Mouse (Mus musculus) forebrain, embryonic 16.5 days (tissue): ENCODE data around the gene Rab20. TPM values are rescaled to one million over a fixed set of nuclear protein-coding genes. Genes with fewer than 3 reads are reported as not detected.

Source experiments
- ATAC-seq: fragments of 200-750 bp; cut with Nextera tagmentation; 2 replicates; pipeline ENCODE4 v1.8.0; 2017; ENCODE audit warnings: mild to moderate bottlenecking, moderate library complexity
- H3K27ac ChIP-seq: fragments of 300-500 bp; sonication (generic); 2 replicates; pipeline ENCODE4 v1.5.1; 2014; ENCODE audit warnings: low read length, control low read depth
- H3K27me3 ChIP-seq: fragments of 300-500 bp; sonication (generic); replicated peaks from 2 replicates; pipeline ENCODE4 v1.6.1; 2014; ENCODE audit warnings: low read length; ENCODE audit not compliant: control insufficient read depth, insufficient read depth
- H3K36me3 ChIP-seq: fragments of 300-500 bp; sonication (generic); 2 replicates; pipeline ENCODE4 v1.6.1; 2014; ENCODE audit not compliant: control insufficient read depth, insufficient read depth
- H3K4me1 ChIP-seq: fragments of 300-500 bp; sonication (generic); replicated peaks from 2 replicates; pipeline ENCODE4 v1.6.1; 2014; ENCODE audit warnings: low read length; ENCODE audit not compliant: control insufficient read depth, insufficient read depth
- H3K4me2 ChIP-seq: fragments of 300-500 bp; sonication (generic); 2 replicates; pipeline ENCODE4 v1.6.1; 2014; ENCODE audit warnings: mild to moderate bottlenecking, low read length, control low read depth
- H3K4me3 ChIP-seq: fragments of 300-500 bp; sonication (generic); replicated peaks from 2 replicates; pipeline ENCODE4 v1.5.1; 2014; ENCODE audit warnings: mild to moderate bottlenecking, low read length, control low read depth
- H3K9ac ChIP-seq: fragments of 300-500 bp; sonication (generic); replicated peaks from 2 replicates; pipeline ENCODE4 v1.6.1; 2014; ENCODE audit warnings: low read depth, low read length, control low read depth
- H3K9me3 ChIP-seq: fragments of 300-500 bp; sonication (generic); 2 replicates; pipeline ENCODE4 v1.6.1; 2016; ENCODE audit warnings: low read length; ENCODE audit not compliant: control insufficient read depth
- WGBS: fragments of 180-500 bp; shearing (Covaris S2); extraction: QIAGEN DNeasy Blood & Tissue Kit; methylation state at CpG from one replicate; pipeline ENCODE4 v1.1.7; 2014; 5-methylcytosine and 5-hydroxymethylcytosine counted together
- polyA plus RNA-seq: library from polyadenylated mRNA; unstranded; fragments of >200 nt; fragmentation: Nextera tagmentation; extraction: Ambion mirVana; gene quantifications from 2 replicates; pipeline ENCODE4 v1.2.1, GENCODE M21; 2015

Gene Rab20
- polyA plus RNA-seq, 1 experiment from 2014 or later = 0.77 TPM

DNA sequence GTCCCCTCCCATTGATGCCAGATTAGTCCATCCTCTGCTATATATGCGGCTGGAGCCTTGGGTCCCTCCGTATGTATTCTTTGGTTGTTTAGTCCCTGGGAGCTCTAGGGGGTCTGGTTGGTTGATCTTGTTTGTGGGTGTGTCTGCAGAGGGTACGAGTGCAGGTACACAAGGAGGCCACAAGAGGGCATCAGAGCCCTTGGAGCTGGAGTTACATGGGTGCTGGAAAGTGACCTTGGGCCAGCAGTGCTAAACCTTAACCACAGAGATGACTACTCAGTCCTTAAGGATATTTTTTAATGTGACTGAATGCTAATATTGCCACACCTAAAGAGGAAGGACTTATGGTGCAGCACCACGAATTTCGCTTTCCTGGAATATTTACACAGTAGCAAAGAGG, 47.8 kb downstream of the Rab20 start:
- no peak overlapping the region for H3K27ac ChIP-seq
- no peak for ATAC-seq
- 51% methylated on average over 5 of the region's 5 CpGs for WGBS
- H3K27me3 ChIP-seq = no peaks in the 10 kb centered on the region
- no peaks in the 10 kb centered on the region for H3K9me3 ChIP-seq
- no peaks in the 10 kb centered on the region for H3K36me3 ChIP-seq
- H3K4me3 ChIP-seq = no peak overlapping the region
- H3K9ac ChIP-seq = no peak overlapping the region
- H3K4me2 ChIP-seq = no peak overlapping the region
- no peaks in the 10 kb centered on the region for H3K4me1 ChIP-seq

DNA sequence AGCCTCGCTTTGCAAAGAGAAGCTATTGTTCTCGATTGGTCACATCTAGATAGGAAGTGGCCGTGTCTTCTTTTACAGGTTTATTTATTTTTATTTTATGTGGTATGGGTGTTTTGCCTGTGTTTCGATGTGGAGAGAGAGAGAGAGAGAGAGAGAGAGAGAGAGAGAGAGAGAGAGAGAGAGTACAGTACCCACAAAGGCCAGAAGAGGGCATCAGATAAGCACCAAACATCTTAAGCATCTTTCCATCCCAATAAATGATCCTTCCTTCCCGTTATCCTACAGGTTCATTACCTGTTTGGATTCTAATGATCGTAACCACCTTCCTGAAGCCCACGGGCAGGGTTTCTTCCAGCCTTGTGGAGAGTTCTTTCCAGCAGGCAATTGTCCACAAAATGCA, 55.4 kb downstream of the Rab20 start:
- WGBS = 70% methylated on average over 7 of the region's 7 CpGs
- Histone ChIP-seq H3K4me3 (no peak overlapping the region), H3K4me1 (peaks cover 14% of the 10 kb centered on the region), H3K27me3 (no peaks in the 10 kb centered on the region), H3K36me3 (no peaks in the 10 kb centered on the region), H3K9ac (no peak overlapping the region), H3K27ac (no peak overlapping the region), H3K4me2 (no peak overlapping the region), H3K9me3 (no peaks in the 10 kb centered on the region)
- no peak for ATAC-seq

DNA sequence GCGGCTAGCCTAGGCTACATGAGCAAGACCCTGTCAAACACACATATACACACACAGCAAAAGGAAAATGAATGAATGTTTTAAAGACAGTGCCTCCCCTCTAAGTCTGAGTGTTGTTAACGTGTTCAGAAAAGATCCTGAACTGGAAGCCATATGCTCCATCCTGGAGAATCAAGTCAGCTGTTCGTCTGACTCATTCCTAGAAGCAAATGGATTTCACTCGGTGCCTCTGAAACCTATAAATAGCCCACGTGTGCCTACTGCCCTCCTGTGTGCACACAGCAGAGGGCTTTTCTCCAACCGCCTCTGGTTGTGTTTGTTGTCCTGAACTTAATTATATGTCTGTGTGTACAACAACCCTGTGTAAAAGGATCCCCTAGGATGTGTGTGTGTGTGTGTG, 56.5 kb downstream of the Rab20 start:
- Histone ChIP-seq H3K36me3 (no peaks in the 10 kb centered on the region), H3K4me2 (no peak overlapping the region), H3K9ac (no peak overlapping the region), H3K27me3 (no peaks in the 10 kb centered on the region), H3K4me3 (no peak overlapping the region), H3K9me3 (no peaks in the 10 kb centered on the region), H3K27ac (no peak overlapping the region), H3K4me1 (peaks cover 21% of the 10 kb centered on the region)
- no peak for ATAC-seq
- WGBS = 70% methylated on average over 6 of the region's 6 CpGs

DNA sequence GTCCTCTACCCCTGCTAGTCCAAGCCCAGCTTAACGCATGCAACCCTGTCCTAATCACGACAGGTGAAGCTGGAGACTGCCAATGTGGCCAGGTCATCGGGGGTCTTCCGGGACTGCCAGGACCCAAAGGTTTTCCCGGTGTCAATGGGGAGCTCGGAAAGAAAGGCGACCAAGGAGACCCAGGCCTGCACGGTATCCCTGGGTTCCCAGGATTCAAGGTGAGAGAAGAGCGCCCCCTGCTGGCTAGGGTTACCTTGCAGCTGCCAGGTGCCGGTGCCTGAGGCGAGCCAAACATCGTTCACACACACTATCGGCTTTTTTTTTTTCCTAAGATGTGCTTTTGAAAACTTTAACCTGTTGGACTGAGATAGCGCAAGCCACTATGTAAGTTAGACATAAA, 57.4 kb downstream of the Rab20 start:
- H3K9me3 ChIP-seq = no peaks in the 10 kb centered on the region
- 44% methylated on average over 14 of the region's 14 CpGs for WGBS
- peaks cover 21% of the 10 kb centered on the region for H3K4me1 ChIP-seq
- H3K36me3 ChIP-seq = no peaks in the 10 kb centered on the region
- H3K27ac ChIP-seq = no peak overlapping the region
- no peak for ATAC-seq
- no peaks in the 10 kb centered on the region for H3K27me3 ChIP-seq
- no peak overlapping the region for H3K4me3 ChIP-seq
- H3K9ac ChIP-seq = no peak overlapping the region
- no peak overlapping the region for H3K4me2 ChIP-seq

DNA sequence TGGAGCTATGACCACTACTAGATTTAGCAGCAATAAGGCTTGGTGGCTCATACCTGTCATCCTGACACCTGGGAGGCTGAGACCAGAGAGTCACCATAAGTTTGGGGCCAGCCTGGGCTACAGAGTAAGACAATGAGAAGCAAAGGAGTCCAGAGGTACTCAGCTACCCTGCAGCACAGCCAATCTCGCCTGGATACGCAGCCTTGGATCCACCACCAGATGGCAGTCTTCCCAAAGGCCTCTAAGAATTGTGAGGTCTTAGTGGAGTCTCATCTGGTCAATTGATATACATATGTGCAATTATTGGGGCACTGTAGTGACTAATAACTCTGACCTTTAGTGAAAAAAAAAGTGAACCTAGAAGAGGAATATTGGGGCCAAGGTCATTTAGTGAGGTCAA, 58.9 kb downstream of the Rab20 start:
- Histone ChIP-seq H3K9ac (no peak overlapping the region), H3K27ac (peak overlapping the region; percentile 77), H3K36me3 (no peaks in the 10 kb centered on the region), H3K27me3 (no peaks in the 10 kb centered on the region), H3K9me3 (no peaks in the 10 kb centered on the region), H3K4me2 (no peak overlapping the region), H3K4me1 (peaks cover 24% of the 10 kb centered on the region), H3K4me3 (no peak overlapping the region)
- WGBS = 13% methylated on average over 2 of the region's 2 CpGs
- peak; percentile 66 for ATAC-seq

DNA sequence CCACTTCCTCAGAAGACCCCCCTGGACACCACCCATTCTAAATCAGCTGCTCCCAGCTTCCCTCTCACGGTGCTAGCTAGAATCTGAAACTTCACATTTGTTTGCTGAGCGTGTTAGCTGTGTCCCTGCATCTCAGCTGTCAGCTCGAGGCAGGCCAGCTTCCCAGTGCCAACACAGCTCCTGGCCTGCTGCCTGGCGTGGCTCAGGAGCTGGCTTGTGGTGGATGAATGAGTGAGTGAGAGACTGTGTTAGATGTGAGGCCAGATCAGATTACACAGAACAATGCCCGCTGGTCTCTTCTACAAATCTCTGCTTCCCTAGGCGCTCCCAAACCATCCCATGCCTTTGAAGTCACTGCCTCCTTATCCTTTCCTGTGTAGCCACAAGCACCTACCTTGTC, 59.3 kb downstream of the Rab20 start:
- peak overlapping the region; percentile 2; the same call in 1 of the 2 replicates for H3K4me2 ChIP-seq
- no peak overlapping the region for H3K9ac ChIP-seq
- H3K27me3 ChIP-seq = no peaks in the 10 kb centered on the region
- H3K27ac ChIP-seq = peak overlapping the region; percentile 77
- H3K4me1 ChIP-seq = peaks cover 27% of the 10 kb centered on the region
- 15% methylated on average over 6 of the region's 6 CpGs for WGBS
- no peaks in the 10 kb centered on the region for H3K36me3 ChIP-seq
- peak; percentile 89 for ATAC-seq
- H3K4me3 ChIP-seq = no peak overlapping the region
- H3K9me3 ChIP-seq = no peaks in the 10 kb centered on the region

DNA sequence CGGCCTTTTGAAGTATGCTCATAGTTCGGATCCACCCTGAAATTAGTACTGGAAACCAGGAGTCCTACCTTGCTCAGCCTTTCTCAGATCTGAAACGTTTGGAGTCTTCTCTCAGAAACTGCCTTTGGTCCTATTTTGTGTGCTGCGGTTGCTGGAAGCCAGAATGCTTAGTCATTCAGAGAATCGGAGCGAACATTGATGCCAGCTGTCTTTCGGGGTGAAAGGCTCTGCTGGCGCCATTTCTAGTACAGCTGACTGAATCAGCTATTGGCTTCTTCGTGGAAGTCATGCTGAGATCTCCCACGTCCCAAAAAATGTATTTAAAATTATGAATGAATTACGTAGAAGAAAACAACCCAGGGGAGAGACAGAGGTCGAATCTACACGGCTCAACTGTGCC, 60.7 kb downstream of the Rab20 start:
- Histone ChIP-seq H3K27ac (no peak overlapping the region), H3K4me2 (no peak overlapping the region), H3K36me3 (no peaks in the 10 kb centered on the region), H3K4me1 (peaks cover 32% of the 10 kb centered on the region), H3K4me3 (no peak overlapping the region), H3K27me3 (no peaks in the 10 kb centered on the region), H3K9me3 (no peaks in the 10 kb centered on the region), H3K9ac (no peak overlapping the region)
- 54% methylated on average over 13 of the region's 13 CpGs for WGBS
- no peak for ATAC-seq

DNA sequence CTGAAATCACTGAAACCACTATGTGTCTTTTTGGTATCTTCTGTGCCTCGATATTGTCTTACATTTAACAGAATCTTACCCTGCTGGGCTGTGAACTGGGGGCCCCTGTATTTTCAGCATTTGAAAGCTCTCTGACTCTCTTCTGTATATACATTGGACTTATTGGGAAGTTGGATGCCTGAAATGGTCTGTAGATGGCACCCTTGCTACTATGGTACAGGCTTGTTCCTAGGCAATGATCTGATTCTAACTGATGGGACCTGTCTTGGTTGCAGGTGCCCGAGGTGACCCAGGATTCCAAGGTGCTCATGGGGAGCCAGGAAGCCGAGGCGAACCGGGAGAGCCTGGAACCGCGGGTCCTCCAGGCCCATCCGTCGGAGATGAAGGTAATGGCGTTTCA, 63.4 kb downstream of the Rab20 start:
- Histone ChIP-seq H3K27ac (no peak overlapping the region), H3K9ac (no peak overlapping the region), H3K36me3 (no peaks in the 10 kb centered on the region), H3K27me3 (no peaks in the 10 kb centered on the region), H3K9me3 (no peaks in the 10 kb centered on the region), H3K4me3 (no peak overlapping the region), H3K4me2 (no peak overlapping the region), H3K4me1 (peaks cover 32% of the 10 kb centered on the region)
- 85% methylated on average over 10 of the region's 10 CpGs for WGBS
- no peak for ATAC-seq

DNA sequence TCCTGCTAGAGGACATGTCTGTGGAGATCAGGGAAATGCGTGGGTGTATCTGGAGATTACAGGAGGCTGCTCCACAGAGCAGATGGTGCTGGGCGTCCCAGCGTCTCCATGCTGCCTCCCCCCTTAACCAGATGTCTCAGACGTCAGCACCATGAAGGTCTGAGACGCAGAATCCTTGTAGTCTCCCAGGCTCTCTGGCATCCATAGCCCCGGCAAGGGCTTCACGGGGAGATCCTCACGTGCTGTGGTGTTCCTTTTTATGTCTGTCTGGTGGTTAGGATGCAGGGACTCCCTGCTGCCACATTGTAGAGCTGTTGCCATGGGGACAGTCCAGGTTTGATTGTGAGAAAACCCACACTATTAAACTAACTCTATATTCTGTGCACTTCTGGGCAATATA, 64.2 kb downstream of the Rab20 start:
- peak overlapping the region; percentile 37 for H3K27ac ChIP-seq
- ATAC-seq = peak; percentile 61
- H3K27me3 ChIP-seq = no peaks in the 10 kb centered on the region
- H3K4me3 ChIP-seq = no peak overlapping the region
- H3K4me1 ChIP-seq = peaks cover 26% of the 10 kb centered on the region
- 12% methylated on average over 8 of the region's 8 CpGs for WGBS
- H3K9me3 ChIP-seq = no peaks in the 10 kb centered on the region
- H3K4me2 ChIP-seq = no peak overlapping the region
- H3K9ac ChIP-seq = no peak overlapping the region; the same call in 1 of the 2 replicates
- no peaks in the 10 kb centered on the region for H3K36me3 ChIP-seq

DNA sequence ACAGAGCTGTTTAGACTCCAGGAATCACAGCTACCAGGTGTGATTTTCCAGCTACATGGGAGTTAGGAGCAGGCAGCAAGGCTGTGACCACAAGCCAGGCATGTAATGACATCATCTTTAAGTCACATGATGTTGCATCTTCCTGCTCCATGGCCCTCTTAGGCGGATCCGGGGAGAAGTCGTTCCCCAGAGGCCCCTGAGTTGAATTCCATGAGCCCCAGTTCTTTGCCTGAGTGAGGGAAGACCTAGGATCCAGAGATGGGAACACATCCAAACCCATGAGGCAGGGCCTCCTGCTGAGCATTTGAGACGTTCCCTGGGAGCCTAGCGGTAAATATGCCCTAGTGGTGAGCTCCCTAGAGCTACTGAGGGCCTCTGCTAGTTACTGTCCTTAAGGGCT, 66.1 kb downstream of the Rab20 start:
- Histone ChIP-seq H3K36me3 (no peaks in the 10 kb centered on the region), H3K4me3 (no peak overlapping the region), H3K9me3 (no peaks in the 10 kb centered on the region), H3K4me2 (no peak overlapping the region), H3K27ac (no peak overlapping the region), H3K4me1 (peaks cover 11% of the 10 kb centered on the region), H3K9ac (no peak overlapping the region), H3K27me3 (no peaks in the 10 kb centered on the region)
- ATAC-seq = no peak
- 71% methylated on average over 5 of the region's 5 CpGs for WGBS
